ENCODE assay signal across 21 mouse cellular contexts in genomic region chr4:45770638-45771033, GRCm38 (mm10). TPM values are rescaled to one million over a fixed set of nuclear protein-coding genes. Genes with fewer than 3 reads are reported as not detected.
DNase-seq lines count a peak whose midpoint lies in the region; ATAC-seq and TF ChIP-seq lines count a peak whose summit lies in the region.
"Had no signal": no experiment of that assay in that cellular context is flagged by ENCODE, and none has a peak within 500 bp of the region (broad histone marks: within the 10 kb centered on the region; RNA-seq: fewer than 3 reads in every experiment).

No protein-coding gene starts in this region.

- peak overlapping the region; percentile 81 for H3K27ac ChIP-seq in heart, embryonic 10.5 days
- peak overlapping the region; percentile 98 for H3K27ac ChIP-seq in ES-Bruce4 (ENCODE audit: insufficient read depth, low read length)
- peak overlapping the region; percentile 92 for H3K27ac ChIP-seq in forebrain, embryonic 12.5 days
- peak overlapping the region; percentile 63 for H3K27ac ChIP-seq in midbrain, embryonic 12.5 days (replicated peaks)
- H3K27ac ChIP-seq: left cerebral cortex, adult 2 months; limb, embryonic 13.5 days had no signal

- WGBS in heart, embryonic 10.5 days = 16% methylated on average over 4 of the region's 4 CpGs
- 0% methylated on average over 4 of the region's 4 CpGs for WGBS in forebrain, embryonic 12.5 days
- WGBS in midbrain, embryonic 12.5 days = 5% methylated on average over 4 of the region's 4 CpGs

- no peak for TF ChIP-seq CTCF in ES-Bruce4 (IDR thresholded peaks at IDR 0.05; ENCODE audit: low read depth, low read length)

- peaks cover 35% of the 10 kb centered on the region for H3K27me3 ChIP-seq in heart, embryonic 10.5 days (ENCODE audit: insufficient read depth, poor library complexity, severe bottlenecking)
- H3K27me3 ChIP-seq in ES-Bruce4 (ENCODE audit: control insufficient read depth, insufficient read depth, low read length, poor library complexity, severe bottlenecking) = no peaks in the 10 kb centered on the region
- peaks cover 42% of the 10 kb centered on the region for H3K27me3 ChIP-seq in forebrain, embryonic 12.5 days
- peaks cover 82% of the 10 kb centered on the region for H3K27me3 ChIP-seq in midbrain, embryonic 12.5 days

- no peak for ATAC-seq in forebrain, embryonic 12.5 days (ENCODE audit: low FRiP score)
- 0 out of 2 replicates have a peak, but pooled peaks have one; percentile 39 for ATAC-seq in midbrain, embryonic 12.5 days (ENCODE audit: low FRiP score, low read depth)
- no peak for ATAC-seq in monocyte, adult 5-6 weeks (replicated peaks; ENCODE audit: insufficient number of reproducible peaks, low FRiP score, low TSS enrichment, poor library complexity, severe bottlenecking)
- ATAC-seq: liver, postnatal 0 days had no signal

- H3K4me3 ChIP-seq in heart, embryonic 10.5 days = 0 out of 2 replicates have a peak overlapping the region, but pooled peaks have one; percentile 13
- no peak overlapping the region for H3K4me3 ChIP-seq in ES-Bruce4 (ENCODE audit: low read depth, low read length)
- no peak overlapping the region for H3K4me3 ChIP-seq in forebrain, embryonic 12.5 days (replicated peaks)
- no peak overlapping the region for H3K4me3 ChIP-seq in midbrain, embryonic 12.5 days
- H3K4me3 ChIP-seq: left cerebral cortex, adult 2 months; limb, embryonic 13.5 days had no signal

- no peak for DNase-seq in heart, embryonic 10.5 days (ENCODE audit: low spot score)
- no peak for DNase-seq in heart, adult 8-10 months (ENCODE audit: low spot score)
- DNase-seq in frontal cortex, postnatal 36 days (ENCODE audit: low spot score in 2 of 2) = no peak
- DNase-seq in right cerebral cortex, postnatal 14 days = no peak
- DNase-seq: adrenal gland, postnatal 36 days; cerebellum, postnatal 36 days; heart, adult 11 months; kidney, adult 2 months; kidney, postnatal 4 days; liver, postnatal 0 days; lung, postnatal 36 days; right cerebral cortex, postnatal 4 days; thymus, postnatal 14 days had no signal

- 0 out of 2 replicates have a peak overlapping the region, but pooled peaks have one; percentile 17 for H3K4me2 ChIP-seq in forebrain, embryonic 12.5 days
- H3K4me2 ChIP-seq in midbrain, embryonic 12.5 days (replicated peaks) = peak overlapping the region; percentile 25
- H3K4me2 ChIP-seq: limb, embryonic 13.5 days had no signal

- H3K9me3 ChIP-seq in heart, embryonic 10.5 days = no peaks in the 10 kb centered on the region
- H3K9me3 ChIP-seq in ES-Bruce4 (replicated peaks; ENCODE audit: control insufficient read depth, insufficient read depth, low read length, poor library complexity, severe bottlenecking) = no peaks in the 10 kb centered on the region
- no peaks in the 10 kb centered on the region for H3K9me3 ChIP-seq in forebrain, embryonic 12.5 days
- no peaks in the 10 kb centered on the region for H3K9me3 ChIP-seq in midbrain, embryonic 12.5 days
- H3K9me3 ChIP-seq: limb, embryonic 13.5 days had no signal

- H3K36me3 ChIP-seq in heart, embryonic 10.5 days = no peaks in the 10 kb centered on the region
- H3K36me3 ChIP-seq in ES-Bruce4 (ENCODE audit: control insufficient read depth, insufficient read depth, low read length, poor library complexity, severe bottlenecking) = no peaks in the 10 kb centered on the region
- H3K36me3 ChIP-seq in forebrain, embryonic 12.5 days (replicated peaks) = no peaks in the 10 kb centered on the region
- H3K36me3 ChIP-seq in midbrain, embryonic 12.5 days = no peaks in the 10 kb centered on the region
- H3K36me3 ChIP-seq: limb, embryonic 13.5 days had no signal

- no peak for TF ChIP-seq POLR2A in ES-Bruce4 (IDR thresholded peaks at IDR 0.05; ENCODE audit: insufficient read depth, low read length)

- H3K9ac ChIP-seq in ES-Bruce4 (ENCODE audit: low read depth, poor library complexity, severe bottlenecking) = 0 out of 2 replicates have a peak overlapping the region, but pooled peaks have one; percentile 14
- H3K9ac ChIP-seq in forebrain, embryonic 12.5 days = peak overlapping the region; percentile 40; the same call in 1 of the 2 replicates
- no peak overlapping the region; the same call in 1 of the 2 replicates for H3K9ac ChIP-seq in midbrain, embryonic 12.5 days (replicated peaks)
- H3K9ac ChIP-seq: limb, embryonic 13.5 days; liver, postnatal 0 days had no signal

- TF ChIP-seq EP300 in ES-Bruce4 (IDR thresholded peaks at IDR 0.05; ENCODE audit: insufficient read depth, low read depth, low read length) = peak; percentile 90

- peaks cover 63% of the 10 kb centered on the region for H3K4me1 ChIP-seq in heart, embryonic 10.5 days
- H3K4me1 ChIP-seq in ES-Bruce4 (ENCODE audit: control insufficient read depth, insufficient read depth, low read length) = peaks cover 24% of the 10 kb centered on the region
- peaks cover 61% of the 10 kb centered on the region for H3K4me1 ChIP-seq in forebrain, embryonic 12.5 days
- peaks cover 61% of the 10 kb centered on the region for H3K4me1 ChIP-seq in midbrain, embryonic 12.5 days

RNA-seq across cellular contexts. Expression of gene Aldh1b1, which starts 28.2 kb away (rescaled TPM):
- polyA plus RNA-seq in heart, embryonic 10.5 days (2016; fragmentation: Nextera tagmentation; extraction: Ambion mirVana) = 46.1 and 80.9 TPM in 2 replicates
- 10 to 100 TPM in 3 of 4 experiments, 1 to 10 TPM in 1; 9.3 to 14.5 (median 12.4) TPM for total RNA-seq in heart, adult 8-10 months (2022)
- 9.3 and 15.9 TPM in 2 replicates for polyA plus RNA-seq in ES-Bruce4 (2011; ENCODE audit: insufficient read depth, insufficient read length, low read depth, missing spikeins)
- polyA plus RNA-seq in forebrain, embryonic 12.5 days (2016; fragmentation: Nextera tagmentation; extraction: Ambion mirVana) = 9.7 and 11.3 TPM in 2 replicates
- polyA plus RNA-seq in midbrain, embryonic 12.5 days (2016; fragmentation: Nextera tagmentation; extraction: Ambion mirVana) = 8.6 and 9.0 TPM in 2 replicates
- total RNA-seq in monocyte, adult 5-6 weeks (2017) = 5.1 to 16.0 TPM (median 5.4 TPM) in 3 replicates

RNA-seq across cellular contexts. Expression of gene Igfbpl1, which starts 56.1 kb away (rescaled TPM):
- 7.4 and 15.7 TPM in 2 replicates for polyA plus RNA-seq in heart, embryonic 10.5 days (2016; fragmentation: Nextera tagmentation; extraction: Ambion mirVana)
- total RNA-seq in heart, adult 8-10 months (2022) = under 1 TPM; 0.14 to 0.57 (median 0.39) TPM
- polyA plus RNA-seq in ES-Bruce4 (2011; ENCODE audit: insufficient read depth, insufficient read length, low read depth, missing spikeins) = 2.3 and 4.1 TPM in 2 replicates
- polyA plus RNA-seq in forebrain, embryonic 12.5 days (2016; fragmentation: Nextera tagmentation; extraction: Ambion mirVana) = 55.9 and 74.5 TPM in 2 replicates
- 63.3 and 69.5 TPM in 2 replicates for polyA plus RNA-seq in midbrain, embryonic 12.5 days (2016; fragmentation: Nextera tagmentation; extraction: Ambion mirVana)
- not detected in 3 replicates for total RNA-seq in monocyte, adult 5-6 weeks (2017)
- total RNA-seq: adrenal gland, postnatal 36 days; gastrocnemius, adult 18-20 months; hematopoietic stem cell, adult 5-6 weeks had no signal
- polyA plus RNA-seq: kidney, adult 2 months; liver, postnatal 0 days had no signal
